Comparison of ENCODE assay signal across 20 mouse cellular contexts in genomic region chr1:75681913-75682312, GRCm38 (mm10).
A peak's percentile ranks its signal among the peaks of the same experiment; 100 is the strongest.
DNase-seq lines count a peak whose midpoint lies in the region; ATAC-seq and TF ChIP-seq lines count a peak whose summit lies in the region.
"Had no signal": no experiment of that assay in that cellular context is flagged by ENCODE, and none has a peak within 500 bp of the region (broad histone marks: within the 10 kb centered on the region; RNA-seq: fewer than 3 reads in every experiment).

No protein-coding gene starts in this region.

- TF ChIP-seq CTCF in gastrocnemius, adult 2 months (IDR thresholded peaks at IDR 0.05): peak; percentile 25; the same call in 1 of the 2 replicates
- peak; percentile 16 for TF ChIP-seq CTCF in left cerebral cortex, adult 2 months (IDR thresholded peaks at IDR 0.05)

- no peak overlapping the region for H3K27ac ChIP-seq in gastrocnemius, adult 2 months
- H3K27ac ChIP-seq in left cerebral cortex, adult 2 months: no peak overlapping the region
- H3K27ac ChIP-seq: embryonic facial prominence, embryonic 15.5 days; forebrain, embryonic 10.5 days; heart, embryonic 13.5 days; limb, embryonic 10.5 days; macrophage; midbrain, embryonic 13.5 days had no signal

- no peak overlapping the region for H3K4me3 ChIP-seq in gastrocnemius, adult 2 months
- no peak overlapping the region for H3K4me3 ChIP-seq in left cerebral cortex, adult 2 months
- H3K4me3 ChIP-seq: embryonic facial prominence, embryonic 15.5 days; forebrain, embryonic 10.5 days; heart, embryonic 13.5 days; limb, embryonic 10.5 days; midbrain, embryonic 13.5 days; myocyte had no signal

- no peak for ATAC-seq in megakaryocyte progenitor cell, adult 5-6 weeks (replicated peaks; ENCODE audit: poor library complexity)
- ATAC-seq: midbrain, embryonic 13.5 days had no signal

- DNase-seq in gastrocnemius, adult 2 months: no peak
- DNase-seq in gastrocnemius, postnatal 25 days: no peak
- DNase-seq in left cerebral cortex, adult 2 months (ENCODE audit: extremely low spot score in 1 of 2, low spot score in 2 of 2): no peak
- no peak for DNase-seq in left cerebral cortex, adult 8-10 months (ENCODE audit: low spot score in 2 of 2)
- peak; percentile 12 for DNase-seq in thymus, postnatal 4 days
- no peak for DNase-seq in thymus, postnatal 10 days (ENCODE audit: low spot score in 2 of 2)
- no peak for DNase-seq in Muller cell, postnatal 12 days (ENCODE audit: inconsistent ontology term)
- DNase-seq: adrenal gland, adult 2 months; cerebellum, adult 11 months; embryo, embryonic 11 days; heart, postnatal 4 days; retina, postnatal 1 day had no signal

- intact Hi-C loops in gastrocnemius, adult 2 months (cut with DNase I): no loop called here
- intact Hi-C loops in left cerebral cortex, adult 2 months (cut with DNase I): no loop called here
